ENCODE assay signal across 31 mouse cellular contexts in genomic region chr7:78258151-78258550, GRCm38 (mm10).
DNase-seq lines count a peak whose midpoint lies in the region; ATAC-seq and TF ChIP-seq lines count a peak whose summit lies in the region.
"Had no signal": no experiment of that assay in that cellular context is flagged by ENCODE, and none has a peak within 500 bp of the region (broad histone marks: within the 10 kb centered on the region; RNA-seq: fewer than 3 reads in every experiment).

No protein-coding gene starts in this region.

- no peak overlapping the region for H3K9ac ChIP-seq in heart, adult 2 months (ENCODE audit: low read depth, low read length)
- H3K9ac ChIP-seq in embryonic facial prominence, embryonic 14.5 days (ENCODE audit: low read depth, low read length), result no peak overlapping the region
- H3K9ac ChIP-seq in stomach, embryonic 16.5 days (ENCODE audit: low read length), result no peak overlapping the region
- H3K9ac ChIP-seq: embryonic facial prominence, embryonic 12.5 days; hindbrain, embryonic 12.5 days; liver, embryonic 14.5 days; midbrain, embryonic 15.5 days; neural tube, embryonic 15.5 days had no signal

- H3K79me2 ChIP-seq in heart, adult 2 months (replicated peaks; ENCODE audit: control insufficient read depth, insufficient read depth, low read length), result no peaks in the 10 kb centered on the region

- H3K27me3 ChIP-seq in heart, adult 2 months (ENCODE audit: control insufficient read depth, insufficient read depth, low read length), result no peaks in the 10 kb centered on the region
- H3K27me3 ChIP-seq in embryonic facial prominence, embryonic 14.5 days (replicated peaks; ENCODE audit: control insufficient read depth, insufficient read depth, low read length), result no peaks in the 10 kb centered on the region
- no peaks in the 10 kb centered on the region for H3K27me3 ChIP-seq in stomach, embryonic 16.5 days (ENCODE audit: control insufficient read depth, insufficient read depth, low read length)
- H3K27me3 ChIP-seq: embryonic facial prominence, embryonic 12.5 days; hindbrain, embryonic 12.5 days; midbrain, embryonic 15.5 days; neural tube, embryonic 15.5 days; Patski had no signal

- no peaks in the 10 kb centered on the region for H3K9me3 ChIP-seq in embryonic facial prominence, embryonic 14.5 days (ENCODE audit: control insufficient read depth, low read length)
- no peaks in the 10 kb centered on the region for H3K9me3 ChIP-seq in stomach, embryonic 16.5 days (replicated peaks; ENCODE audit: control insufficient read depth, low read length)
- H3K9me3 ChIP-seq: embryonic facial prominence, embryonic 12.5 days; forebrain, embryonic 10.5 days; hindbrain, embryonic 12.5 days; midbrain, embryonic 10.5 days; midbrain, embryonic 15.5 days; neural tube, embryonic 15.5 days had no signal

- H3K4me1 ChIP-seq in heart, adult 2 months (ENCODE audit: control insufficient read depth, insufficient read depth, low read length), result no peaks in the 10 kb centered on the region
- H3K4me1 ChIP-seq in embryonic facial prominence, embryonic 14.5 days (ENCODE audit: control insufficient read depth, insufficient read depth, low read length), result no peaks in the 10 kb centered on the region
- H3K4me1 ChIP-seq in stomach, embryonic 16.5 days (ENCODE audit: control insufficient read depth, insufficient read depth, low read length), result peaks cover 10% of the 10 kb centered on the region; the same call in 1 of the 2 replicates
- H3K4me1 ChIP-seq: embryonic facial prominence, embryonic 12.5 days; hindbrain, embryonic 12.5 days; midbrain, embryonic 10.5 days; midbrain, embryonic 15.5 days; neural tube, embryonic 15.5 days had no signal

- TF ChIP-seq POLR2A in heart, adult 2 months (IDR thresholded peaks at IDR 0.05; ENCODE audit: insufficient read depth, low read depth, low read length), result no peak

- ATAC-seq in embryonic facial prominence, embryonic 14.5 days (ENCODE audit: low read depth), result no peak
- no peak for ATAC-seq in stomach, embryonic 16.5 days (ENCODE audit: insufficient read depth, low FRiP score)
- ATAC-seq: forebrain, embryonic 16.5 days; midbrain, embryonic 15.5 days; Patski had no signal

- intact Hi-C loops in heart, postnatal 10 days (cut with DNase I), result no loop called here
- intact Hi-C loops in heart, adult 2 months (cut with DNase I), result no loop called here
- intact Hi-C loops in heart, postnatal 14 days (cut with DNase I), result no loop called here

- peak; percentile 19 to 23 for DNase-seq in heart, postnatal 10 days
- no peak for DNase-seq in heart, adult 2 months
- DNase-seq in lung, postnatal 10 days, result peak; percentile 29
- DNase-seq in lung, postnatal 4 days, result no peak
- peak; percentile 64 for DNase-seq in embryonic facial prominence, embryonic 14.5 days (ENCODE audit: low spot score)
- no peak for DNase-seq in heart, postnatal 14 days
- no peak for DNase-seq in retina, postnatal 1 day
- DNase-seq: adrenal gland, postnatal 10 days; cerebellum, adult 11 months; cerebellum, adult 9-10 months; cerebellum, postnatal 36 days; heart, postnatal 36 days; kidney, adult 8-10 months; kidney, postnatal 10 days; layer of hippocampus, adult 9-11 months; liver; lung, adult 2 months; right cerebral cortex, adult 18-20 months; spleen, adult 18-20 months; thymus, postnatal 25 days had no signal

- no peak overlapping the region for H3K4me2 ChIP-seq in embryonic facial prominence, embryonic 14.5 days (ENCODE audit: low read depth, low read length)
- no peak overlapping the region for H3K4me2 ChIP-seq in stomach, embryonic 16.5 days (ENCODE audit: low read depth, low read length)
- H3K4me2 ChIP-seq: embryonic facial prominence, embryonic 12.5 days; hindbrain, embryonic 12.5 days; midbrain, embryonic 15.5 days; neural tube, embryonic 15.5 days had no signal

- WGBS in heart, adult 2 months, result 17% methylated on average over 4 of the region's 4 CpGs
- 22% methylated on average over 4 of the region's 4 CpGs for WGBS in embryonic facial prominence, embryonic 14.5 days
- WGBS in stomach, embryonic 16.5 days, result 15% methylated on average over 4 of the region's 4 CpGs

- TF ChIP-seq EP300 in heart, adult 2 months (IDR thresholded peaks at IDR 0.05; ENCODE audit: insufficient read depth, low read depth, low read length), result no peak

- H3K36me3 ChIP-seq in heart, adult 2 months (ENCODE audit: control insufficient read depth, insufficient read depth, low read length), result no peaks in the 10 kb centered on the region
- H3K36me3 ChIP-seq in embryonic facial prominence, embryonic 14.5 days (ENCODE audit: control insufficient read depth, insufficient read depth, low read length), result no peaks in the 10 kb centered on the region
- no peaks in the 10 kb centered on the region for H3K36me3 ChIP-seq in stomach, embryonic 16.5 days (ENCODE audit: control insufficient read depth, insufficient read depth, low read length)
- H3K36me3 ChIP-seq: embryonic facial prominence, embryonic 12.5 days; forebrain, embryonic 10.5 days; G1E; hindbrain, embryonic 12.5 days; midbrain, embryonic 10.5 days; midbrain, embryonic 15.5 days; neural tube, embryonic 15.5 days had no signal

- TF ChIP-seq CTCF in heart, adult 2 months (IDR thresholded peaks at IDR 0.05), result no peak

- H3K4me3 ChIP-seq in heart, adult 2 months, result no peak overlapping the region
- no peak overlapping the region for H3K4me3 ChIP-seq in embryonic facial prominence, embryonic 14.5 days (ENCODE audit: low read depth, low read length)
- no peak overlapping the region for H3K4me3 ChIP-seq in stomach, embryonic 16.5 days (replicated peaks; ENCODE audit: low read length)
- H3K4me3 ChIP-seq: embryonic facial prominence, embryonic 12.5 days; forebrain, embryonic 10.5 days; hindbrain, embryonic 12.5 days; midbrain, embryonic 10.5 days; midbrain, embryonic 15.5 days; neural tube, embryonic 15.5 days had no signal

- H3K27ac ChIP-seq in heart, adult 2 months, result no peak overlapping the region
- no peak overlapping the region for H3K27ac ChIP-seq in embryonic facial prominence, embryonic 14.5 days (replicated peaks; ENCODE audit: low read depth, low read length)
- H3K27ac ChIP-seq in stomach, embryonic 16.5 days (ENCODE audit: low read length), result peak overlapping the region; percentile 70
- H3K27ac ChIP-seq: embryonic facial prominence, embryonic 12.5 days; forebrain, embryonic 10.5 days; hindbrain, embryonic 12.5 days; liver, embryonic 14.5 days; midbrain, embryonic 10.5 days; midbrain, embryonic 15.5 days; neural tube, embryonic 15.5 days had no signal

Comparison
In these comparisons a context has a peak if more than half of its experiments do, and no peak if none do; other contexts are left out.
1. DNase-seq: peak in heart, postnatal 10 days (2 of 2), lung, postnatal 10 days (single experiment) and embryonic facial prominence, embryonic 14.5 days (single experiment); none in heart, adult 2 months (0 of 2), lung, postnatal 4 days (0 of 2), heart, postnatal 14 days (0 of 2) and retina, postnatal 1 day (single experiment).